Mouse (Mus musculus) intestine, embryonic 14.5 days (tissue): ENCODE data around the gene Pdxp. TPM values are rescaled to one million over a fixed set of nuclear protein-coding genes. Genes with fewer than 3 reads are reported as not detected.

Experiments
- ATAC-seq: fragments of 200-750 bp; cut with Nextera tagmentation; replicated peaks from 2 replicates; pipeline ENCODE4 v1.8.0; 2017; ENCODE audit warnings: low read depth, moderate number of reproducible peaks, moderate TSS enrichment, moderate library complexity; ENCODE audit not compliant: low FRiP score, low TSS enrichment
- DNase-seq: peaks from one replicate; pipeline ENCODE4 v3.0.0-alpha.2; 2018; ENCODE audit warnings: low spot score
- H3K27ac ChIP-seq: fragments of 300-500 bp; sonication (generic); 2 replicates; pipeline ENCODE4 v1.5.1; 2014; ENCODE audit warnings: low read depth, mild to moderate bottlenecking, control low read depth
- H3K27me3 ChIP-seq: fragments of 300-500 bp; sonication (generic); replicated peaks from 2 replicates; pipeline ENCODE4 v1.6.1; 2014; ENCODE audit warnings: low read length, control low read depth; ENCODE audit not compliant: control insufficient read depth, insufficient read depth
- H3K36me3 ChIP-seq: fragments of 300-500 bp; sonication (generic); 2 replicates; pipeline ENCODE4 v1.6.1; 2014; ENCODE audit warnings: low read length, control low read depth; ENCODE audit not compliant: control insufficient read depth, insufficient read depth
- H3K4me1 ChIP-seq: fragments of 300-500 bp; sonication (generic); replicated peaks from 2 replicates; pipeline ENCODE4 v1.6.1; 2014; ENCODE audit warnings: low read length, control low read depth, mixed read lengths; ENCODE audit not compliant: control insufficient read depth, insufficient read depth
- H3K4me2 ChIP-seq: fragments of 300-500 bp; sonication (generic); 2 replicates; pipeline ENCODE4 v1.6.1; 2014; ENCODE audit warnings: low read length
- H3K4me3 ChIP-seq: fragments of 300-500 bp; sonication (generic); 2 replicates; pipeline ENCODE4 v1.5.1; 2014; ENCODE audit warnings: low read depth, low read length, control low read depth, mixed read lengths
- H3K9ac ChIP-seq: fragments of 300-500 bp; sonication (generic); 2 replicates; pipeline ENCODE4 v1.6.1; 2014; ENCODE audit warnings: mild to moderate bottlenecking, low read length
- H3K9me3 ChIP-seq: fragments of 300-500 bp; sonication (generic); 2 replicates; pipeline ENCODE4 v1.6.1; 2016; ENCODE audit warnings: low read length, control low read depth; ENCODE audit not compliant: control insufficient read depth
- WGBS: fragments of 180-500 bp; shearing (Covaris S2); extraction: QIAGEN DNeasy Blood & Tissue Kit; methylation state at CpG from one replicate; pipeline ENCODE4 v1.1.7; 2014; 5-methylcytosine and 5-hydroxymethylcytosine counted together
- polyA plus RNA-seq: library from polyadenylated mRNA; unstranded; fragments of >200 nt; fragmentation: Nextera tagmentation; extraction: Ambion mirVana; gene quantifications from 2 replicates; pipeline ENCODE4 v1.2.1, GENCODE M21; 2014

Gene Pdxp
- polyA plus RNA-seq, 1 experiment from 2014 or later, result 16.3 TPM

GRCm38 (mm10) chr15:78901422-78901789, 12.3 kb upstream of the Pdxp start:
- Histone ChIP-seq H3K4me1 (peaks cover 29% of the 10 kb centered on the region), H3K4me3 (peak overlapping the region; percentile 78), H3K27ac (peak overlapping the region; percentile 48; the same call in 1 of the 2 replicates), H3K4me2 (peak overlapping the region; percentile 71), H3K27me3 (no peaks in the 10 kb centered on the region), H3K9me3 (no peaks in the 10 kb centered on the region), H3K36me3 (peaks cover 37% of the 10 kb centered on the region), H3K9ac (no peak overlapping the region)
- ATAC-seq (no peak), DNase-seq (peak; percentile 61)
- 46% methylated on average over 8 of the region's 8 CpGs for WGBS

- Histone ChIP-seq H3K4me3 (no peak overlapping the region), H3K36me3 (peaks cover 56% of the 10 kb centered on the region), H3K27ac (no peak overlapping the region), H3K4me1 (peaks cover 24% of the 10 kb centered on the region), H3K9me3 (no peaks in the 10 kb centered on the region), H3K4me2 (no peak overlapping the region), H3K9ac (no peak overlapping the region), H3K27me3 (no peaks in the 10 kb centered on the region)
- DNase-seq, result peak; percentile 92
- 8% methylated on average over 2 of the region's 2 CpGs for WGBS
- ATAC-seq, result no peak
Observed at GRCm38 (mm10) chr15:78903243-78903642, 10.5 kb upstream of the Pdxp start.

GRCm38 (mm10) chr15:78908399-78908798, 5.3 kb upstream of the Pdxp start:
- Histone ChIP-seq H3K9me3 (no peaks in the 10 kb centered on the region), H3K27ac (no peak overlapping the region), H3K9ac (no peak overlapping the region), H3K27me3 (no peaks in the 10 kb centered on the region), H3K4me2 (no peak overlapping the region), H3K36me3 (peaks cover 93% of the 10 kb centered on the region), H3K4me3 (no peak overlapping the region), H3K4me1 (no peaks in the 10 kb centered on the region)
- DNase-seq (no peak), ATAC-seq (no peak)
- WGBS, result 76% methylated on average over 7 of the region's 7 CpGs

- H3K27me3 ChIP-seq, result no peaks in the 10 kb centered on the region
- 88% methylated on average over 8 of the region's 8 CpGs for WGBS
- H3K4me2 ChIP-seq, result no peak overlapping the region
- no peak for DNase-seq
- H3K36me3 ChIP-seq, result peaks cover 87% of the 10 kb centered on the region
- no peaks in the 10 kb centered on the region for H3K9me3 ChIP-seq
- no peak for ATAC-seq
- H3K4me1 ChIP-seq, result no peaks in the 10 kb centered on the region
- no peak overlapping the region for H3K27ac ChIP-seq
- H3K4me3 ChIP-seq, result no peak overlapping the region
- H3K9ac ChIP-seq, result no peak overlapping the region
Observed at GRCm38 (mm10) chr15:78908982-78909381, 4.7 kb upstream of the Pdxp start.

GRCm38 (mm10) chr15:78912040-78912439, 1.7 kb upstream of the Pdxp start:
- WGBS, result 35% methylated on average over 9 of the region's 9 CpGs
- no peaks in the 10 kb centered on the region for H3K27me3 ChIP-seq
- H3K4me3 ChIP-seq, result no peak overlapping the region
- DNase-seq (no peak), ATAC-seq (no peak)
- H3K4me2 ChIP-seq, result no peak overlapping the region
- peaks cover 24% of the 10 kb centered on the region for H3K4me1 ChIP-seq
- no peak overlapping the region for H3K27ac ChIP-seq
- no peaks in the 10 kb centered on the region for H3K9me3 ChIP-seq
- H3K9ac ChIP-seq, result no peak overlapping the region
- H3K36me3 ChIP-seq, result peaks cover 57% of the 10 kb centered on the region

- ATAC-seq (peak; percentile 57), DNase-seq (peak; percentile 73)
- Histone ChIP-seq H3K9ac (peak overlapping the region; percentile 69), H3K4me2 (peak overlapping the region; percentile 97), H3K27ac (peak overlapping the region; percentile 87), H3K27me3 (no peaks in the 10 kb centered on the region), H3K4me1 (peaks cover 24% of the 10 kb centered on the region), H3K9me3 (no peaks in the 10 kb centered on the region), H3K36me3 (peaks cover 43% of the 10 kb centered on the region), H3K4me3 (peak overlapping the region; percentile 71)
- under 1% methylated on average over 85 of the region's 87 CpGs for WGBS
Observed at GRCm38 (mm10) chr15:78914091-78914822, 538 bp downstream of the Pdxp start.

GRCm38 (mm10) chr15:78914823-78915659, 1.3 kb downstream of the Pdxp start:
- 54% methylated on average over 8 of the region's 8 CpGs for WGBS
- DNase-seq, result no peak
- H3K9me3 ChIP-seq, result no peaks in the 10 kb centered on the region
- no peaks in the 10 kb centered on the region for H3K27me3 ChIP-seq
- peak overlapping the region; percentile 69 for H3K9ac ChIP-seq
- H3K36me3 ChIP-seq, result peaks cover 43% of the 10 kb centered on the region
- H3K4me2 ChIP-seq, result peak overlapping the region; percentile 97
- peaks cover 24% of the 10 kb centered on the region for H3K4me1 ChIP-seq
- peak overlapping the region; percentile 71 for H3K4me3 ChIP-seq
- no peak overlapping the region for H3K27ac ChIP-seq
- ATAC-seq, result no peak

GRCm38 (mm10) chr15:78915660-78916017, 1.9 kb downstream of the Pdxp start:
- Histone ChIP-seq H3K4me2 (peak overlapping the region; percentile 97), H3K27me3 (no peaks in the 10 kb centered on the region), H3K4me1 (peaks cover 24% of the 10 kb centered on the region), H3K9me3 (no peaks in the 10 kb centered on the region), H3K36me3 (peaks cover 37% of the 10 kb centered on the region), H3K27ac (no peak overlapping the region), H3K4me3 (peak overlapping the region; percentile 71), H3K9ac (0 out of 2 replicates have a peak overlapping the region, but pooled peaks have one; percentile 10)
- no peak for ATAC-seq
- WGBS, result 8% methylated on average over 8 of the region's 8 CpGs
- DNase-seq, result peak; percentile 82
